Mouse (Mus musculus) urinary bladder, postnatal 25 days (tissue): ENCODE data around the gene Gimap8.
"Not testable (repeated sequence)": the region's sequence is repeated elsewhere in the genome, so short reads cannot be mapped to it uniquely, and the experiment has no call there.

ENCODE experiments used
- DNase-seq: peaks from one replicate; pipeline ENCODE4 v3.0.0; 2022; ENCODE audit warnings: low spot score

Gene Gimap8

GRCm38 (mm10) chr6:48646995-48647394 lies at the start of gene Gimap8:
Gene Gimap8, plus strand, starts transcription at chr6:48647234.
- DNase-seq = no peak

- DNase-seq = no peak
Observed at GRCm38 (mm10) chr6:48600594-48600993, 46.4 kb upstream of the Gimap8 start.

GRCm38 (mm10) chr6:48601271-48602079 lies 45.6 kb upstream of the Gimap8 start, which contains the start of gene Zfp775:
Gene Zfp775, plus strand, starts transcription at chr6:48602063.
- DNase-seq = peak; percentile 92

- DNase-seq = peak; percentile 27
Observed at GRCm38 (mm10) chr6:48602080-48602741, 44.8 kb upstream of the Gimap8 start.

- no peak for DNase-seq
Observed at GRCm38 (mm10) chr6:48608124-48608523, 38.9 kb upstream of the Gimap8 start.

GRCm38 (mm10) chr6:48609512-48609911 lies 37.5 kb upstream of the Gimap8 start:
- DNase-seq = no peak

GRCm38 (mm10) chr6:48610657-48611056 lies 36.4 kb upstream of the Gimap8 start:
- no peak for DNase-seq

GRCm38 (mm10) chr6:48613464-48613863 lies 33.6 kb upstream of the Gimap8 start:
- DNase-seq = no peak

GRCm38 (mm10) chr6:48614756-48615155 lies 32.3 kb upstream of the Gimap8 start:
- DNase-seq = no peak

GRCm38 (mm10) chr6:48620031-48620430 lies 27.0 kb upstream of the Gimap8 start:
- DNase-seq = no peak

GRCm38 (mm10) chr6:48622186-48622843 lies 24.7 kb upstream of the Gimap8 start:
- DNase-seq = not testable (repeated sequence)

GRCm38 (mm10) chr6:48623460-48623859 lies 23.6 kb upstream of the Gimap8 start:
- no peak for DNase-seq

- no peak for DNase-seq
Observed at GRCm38 (mm10) chr6:48626464-48626863, 20.6 kb upstream of the Gimap8 start, which contains the start of gene AI854703. Gene AI854703, plus strand, starts transcription at chr6:48626764.

GRCm38 (mm10) chr6:48626984-48627383 lies 20.1 kb upstream of the Gimap8 start:
- peak; percentile 42 for DNase-seq

- no peak for DNase-seq
Observed at GRCm38 (mm10) chr6:48627511-48627924, 19.5 kb upstream of the Gimap8 start.

- no peak for DNase-seq
Observed at GRCm38 (mm10) chr6:48628377-48628776, 18.7 kb upstream of the Gimap8 start.

GRCm38 (mm10) chr6:48628808-48629660 lies 18.0 kb upstream of the Gimap8 start:
- DNase-seq = peak; percentile 25

GRCm38 (mm10) chr6:48629661-48630034 lies 17.4 kb upstream of the Gimap8 start:
- DNase-seq = no peak

GRCm38 (mm10) chr6:48630831-48631230 lies 16.2 kb upstream of the Gimap8 start:
- no peak for DNase-seq

GRCm38 (mm10) chr6:48635105-48635504 lies 11.9 kb upstream of the Gimap8 start:
- no peak for DNase-seq

- no peak for DNase-seq
Observed at GRCm38 (mm10) chr6:48636515-48636914, 10.5 kb upstream of the Gimap8 start.
